Mouse (Mus musculus): ENCODE measurements around the gene Cldn18.
A peak's percentile ranks its signal among the peaks of the same experiment; 100 is the strongest.

Cldn18 gene

GRCm38 (mm10) chr9:99717134-99717533 is at the start of gene Cldn18:
Gene Cldn18, minus strand, starts transcription at chr9:99717267.
- DNase-seq, result no peak

- DNase-seq, result no peak
These were observed 46.5 kb upstream of the Cldn18 start for GRCm38 (mm10) chr9:99763530-99763929.

GRCm38 (mm10) chr9:99750272-99750671 is 33.2 kb upstream of the Cldn18 start:
- DNase-seq, result no peak

GRCm38 (mm10) chr9:99748279-99748678 is 31.2 kb upstream of the Cldn18 start:
- no peak for DNase-seq

- DNase-seq, result no peak
These were observed 30.7 kb upstream of the Cldn18 start for GRCm38 (mm10) chr9:99747731-99748130.

GRCm38 (mm10) chr9:99744548-99744947 is 27.5 kb upstream of the Cldn18 start:
- DNase-seq, result no peak

GRCm38 (mm10) chr9:99729943-99730646 is 13.0 kb upstream of the Cldn18 start:
- DNase-seq, result peak; percentile 40

- DNase-seq, result peak; percentile 13
These were observed 10.8 kb upstream of the Cldn18 start for GRCm38 (mm10) chr9:99727819-99728218.

GRCm38 (mm10) chr9:99725278-99725677 is 8.2 kb upstream of the Cldn18 start:
- DNase-seq, result no peak

- DNase-seq, result no peak
These were observed 2.9 kb upstream of the Cldn18 start for GRCm38 (mm10) chr9:99720011-99720410.

- no peak for DNase-seq
These were observed 6.8 kb downstream of the Cldn18 start for GRCm38 (mm10) chr9:99710297-99710696.

- no peak for DNase-seq
These were observed 7.3 kb downstream of the Cldn18 start for GRCm38 (mm10) chr9:99709588-99710248.

GRCm38 (mm10) chr9:99707425-99708126 is 9.5 kb downstream of the Cldn18 start:
- peak; percentile 39 for DNase-seq

GRCm38 (mm10) chr9:99706264-99706663 is 10.8 kb downstream of the Cldn18 start:
- DNase-seq, result no peak

GRCm38 (mm10) chr9:99703711-99704110 is 13.4 kb downstream of the Cldn18 start:
- DNase-seq, result no peak

GRCm38 (mm10) chr9:99702215-99702614 is 14.9 kb downstream of the Cldn18 start:
- no peak for DNase-seq

GRCm38 (mm10) chr9:99701187-99701586 is 15.9 kb downstream of the Cldn18 start:
- no peak for DNase-seq

GRCm38 (mm10) chr9:99699752-99700389 is 17.2 kb downstream of the Cldn18 start:
- no peak for DNase-seq

GRCm38 (mm10) chr9:99694961-99695360 is 22.1 kb downstream of the Cldn18 start:
- no peak for DNase-seq

- DNase-seq, result peak; percentile 43
These were observed 26.7 kb downstream of the Cldn18 start for GRCm38 (mm10) chr9:99690386-99690785.

- no peak for DNase-seq
These were observed 27.3 kb downstream of the Cldn18 start for GRCm38 (mm10) chr9:99689796-99690195.

- no peak for DNase-seq
These were observed 31.4 kb downstream of the Cldn18 start for GRCm38 (mm10) chr9:99685536-99686231.

- no peak for DNase-seq
These were observed 32.0 kb downstream of the Cldn18 start for GRCm38 (mm10) chr9:99685061-99685521.
